Mouse (Mus musculus): ENCODE measurements around the gene Mdh2.

Mdh2 gene

DNA sequence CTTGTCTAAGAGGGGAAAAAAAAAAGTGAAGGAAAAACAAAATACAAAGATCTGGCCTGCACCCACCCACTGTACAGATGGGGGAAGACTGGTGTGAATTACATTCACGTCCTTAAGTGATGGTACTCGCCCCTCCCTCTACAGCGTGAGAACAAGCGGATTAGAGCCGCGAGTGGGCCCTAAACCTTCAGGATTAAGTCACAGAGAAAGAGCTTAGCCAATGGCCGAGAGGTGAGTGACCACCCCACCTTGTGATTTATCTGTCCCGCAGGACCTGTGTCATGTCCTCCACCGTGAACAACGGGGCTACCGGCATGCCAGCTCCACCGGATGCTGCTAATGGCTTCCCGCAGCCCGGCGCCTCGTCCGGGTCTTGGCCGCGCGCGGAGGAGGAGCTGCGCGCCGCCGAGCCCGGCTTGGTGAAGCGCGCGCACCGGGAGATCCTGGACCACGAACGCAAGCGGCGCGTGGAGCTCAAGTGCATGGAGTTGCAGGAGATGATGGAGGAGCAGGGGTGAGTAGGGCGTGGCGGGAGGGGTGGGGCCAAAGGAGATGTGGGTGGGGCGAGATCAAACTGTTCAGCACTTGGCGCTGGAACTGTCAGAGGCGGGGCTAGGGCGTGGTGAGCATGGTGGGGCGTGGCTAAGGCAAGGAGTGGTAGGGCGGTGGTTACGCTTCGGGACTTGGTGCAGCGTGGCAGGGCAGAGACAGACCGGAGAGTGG is 56.6 kb downstream of the Mdh2 start:
- DNase-seq (ENCODE audit: low read depth, low spot score) = peak; percentile 78

DNA sequence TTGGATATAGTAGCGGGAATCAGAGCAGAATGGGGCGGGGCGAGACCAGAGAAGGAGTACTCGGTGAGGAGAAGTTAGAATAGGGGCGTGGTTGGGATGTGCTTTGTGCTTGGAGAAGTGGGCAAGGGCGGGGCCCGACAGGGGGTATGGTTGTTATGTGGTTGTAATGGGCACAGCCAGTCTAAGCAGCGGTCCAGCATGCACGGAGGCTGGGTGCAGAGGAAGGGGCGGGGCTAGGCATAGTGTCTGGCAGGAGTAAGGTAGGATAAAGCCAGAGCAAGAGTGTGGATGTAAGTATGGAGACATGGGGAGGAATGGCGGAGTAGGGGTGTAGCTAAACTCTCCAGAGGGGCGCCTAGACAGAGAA is 57.2 kb downstream of the Mdh2 start:
- DNase-seq (ENCODE audit: low read depth, low spot score) = no peak

DNA sequence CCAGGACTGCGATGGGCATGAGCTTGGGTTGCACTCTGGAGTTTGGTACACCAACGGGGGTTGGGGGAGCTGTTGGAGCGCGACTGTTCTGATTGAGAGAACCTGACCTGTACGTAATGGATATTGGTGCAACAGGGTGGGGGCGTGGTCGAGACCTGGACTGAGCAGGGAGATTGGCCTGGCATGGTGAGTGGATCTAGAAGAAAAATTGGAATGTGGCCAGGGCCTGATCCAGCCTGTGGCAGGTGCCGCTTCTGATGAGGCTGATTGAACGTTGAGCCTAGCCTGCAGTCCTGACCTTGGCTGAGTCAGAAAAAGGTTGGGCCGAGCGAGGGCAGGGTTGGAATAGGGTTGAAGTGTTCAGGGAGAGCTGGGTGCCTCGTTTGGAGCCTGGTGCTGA is 57.7 kb downstream of the Mdh2 start:
- no peak for DNase-seq (ENCODE audit: low read depth, low spot score)
